Mouse (Mus musculus) embryonic fibroblast, embryonic 13.5 days (primary cell): ENCODE results near the gene Gm44502.

Source experiments
- CTCF ChIP-seq: IDR thresholded peaks from 2 replicates; pipeline ENCODE4 v1.5.1; 2011; ENCODE audit warnings: mild to moderate bottlenecking, control low read depth, low read length, moderate library complexity, borderline replicate concordance; ENCODE audit not compliant: insufficient read depth
- POLR2A ChIP-seq: IDR thresholded peaks from 2 replicates; pipeline ENCODE4 v1.6.1; 2011; ENCODE audit warnings: low read depth, mild to moderate bottlenecking, control low read depth, low read length, moderate library complexity

- TF ChIP-seq CTCF (no peak), POLR2A (no peak)
Measured at GRCm38 (mm10) chr15:89462176-89462575, 32.7 kb upstream of the Gm44502 start.
